24 mouse cellular contexts compared by ENCODE assay signal in genomic region chr9:119080040-119080675, GRCm38 (mm10). TPM values are rescaled to one million over a fixed set of nuclear protein-coding genes. Genes with fewer than 3 reads are reported as not detected.
DNase-seq lines count a peak whose midpoint lies in the region; ATAC-seq and TF ChIP-seq lines count a peak whose summit lies in the region.
"Had no signal": no experiment of that assay in that cellular context is flagged by ENCODE, and none has a peak within 500 bp of the region (broad histone marks: within the 10 kb centered on the region; RNA-seq: fewer than 3 reads in every experiment).

No protein-coding gene starts in this region.

- no peak overlapping the region for H3K27ac ChIP-seq in lung, postnatal 0 days (ENCODE audit: low read length)
- H3K27ac ChIP-seq in intestine, embryonic 14.5 days (ENCODE audit: low read depth), result peak overlapping the region; percentile 33; the same call in 1 of the 2 replicates
- H3K27ac ChIP-seq: embryonic facial prominence, embryonic 12.5 days; forebrain, embryonic 12.5 days; heart, embryonic 10.5 days; hindbrain, embryonic 13.5 days had no signal

- WGBS in lung, postnatal 0 days, result 67% methylated on average over 5 of the region's 5 CpGs
- WGBS in intestine, embryonic 14.5 days, result 66% methylated on average over 5 of the region's 5 CpGs
- WGBS in large intestine, adult 2 months, result 28% methylated on average over 5 of the region's 5 CpGs

- ATAC-seq in lung, postnatal 0 days, result 0 out of 2 replicates have a peak, but pooled peaks have one; percentile 27
- 0 out of 2 replicates have a peak, but pooled peaks have one; percentile 21 for ATAC-seq in intestine, embryonic 14.5 days (replicated peaks; ENCODE audit: low FRiP score, low TSS enrichment, low read depth)
- ATAC-seq: forebrain, postnatal 0 days had no signal

- H3K9ac ChIP-seq in lung, postnatal 0 days (replicated peaks; ENCODE audit: low read depth), result no peak overlapping the region
- no peak overlapping the region for H3K9ac ChIP-seq in intestine, embryonic 14.5 days (ENCODE audit: low read length)
- H3K9ac ChIP-seq: embryonic facial prominence, embryonic 12.5 days; forebrain, embryonic 12.5 days; forebrain, postnatal 0 days; hindbrain, embryonic 13.5 days had no signal

- no peaks in the 10 kb centered on the region for H3K27me3 ChIP-seq in lung, postnatal 0 days (replicated peaks; ENCODE audit: insufficient read depth, low read length)
- no peaks in the 10 kb centered on the region for H3K27me3 ChIP-seq in intestine, embryonic 14.5 days (replicated peaks; ENCODE audit: control insufficient read depth, insufficient read depth, low read length)
- H3K27me3 ChIP-seq: embryonic facial prominence, embryonic 12.5 days; hindbrain, embryonic 13.5 days had no signal

- no peaks in the 10 kb centered on the region for H3K4me1 ChIP-seq in lung, postnatal 0 days (ENCODE audit: insufficient read depth, low read depth, low read length)
- H3K4me1 ChIP-seq in intestine, embryonic 14.5 days (replicated peaks; ENCODE audit: control insufficient read depth, insufficient read depth, low read length), result peaks cover 19% of the 10 kb centered on the region

- no peak for TF ChIP-seq CTCF in lung, postnatal 0 days (IDR thresholded peaks at IDR 0.05)

- H3K4me2 ChIP-seq in lung, postnatal 0 days (replicated peaks; ENCODE audit: low read depth, low read length), result no peak overlapping the region
- no peak overlapping the region for H3K4me2 ChIP-seq in intestine, embryonic 14.5 days (ENCODE audit: low read length)
- H3K4me2 ChIP-seq: embryonic facial prominence, embryonic 12.5 days; forebrain, embryonic 12.5 days; hindbrain, embryonic 13.5 days had no signal

- DNase-seq in lung, postnatal 0 days (ENCODE audit: low spot score), result peak; percentile 36
- DNase-seq in lung, postnatal 10 days, result no peak
- DNase-seq in intestine, embryonic 14.5 days (ENCODE audit: low spot score), result no peak
- peak; percentile 76 for DNase-seq in large intestine, adult 2 months (ENCODE audit: low read depth, low spot score)
- no peak for DNase-seq in liver
- DNase-seq in gastrocnemius, postnatal 4 days (ENCODE audit: low spot score in 2 of 2), result no peak
- no peak for DNase-seq in cerebellum, postnatal 25 days
- no peak for DNase-seq in right cerebral cortex, postnatal 4 days
- DNase-seq: adrenal gland, adult 2 months; adrenal gland, postnatal 36 days; cerebellum, adult 2 months; cerebellum, postnatal 14 days; forebrain, postnatal 0 days; gastrocnemius, postnatal 25 days; heart, adult 11 months; heart, postnatal 10 days; heart, postnatal 4 days; kidney, adult 18-20 months had no signal

- H3K4me3 ChIP-seq in lung, postnatal 0 days (ENCODE audit: low read depth, low read length), result no peak overlapping the region
- no peak overlapping the region for H3K4me3 ChIP-seq in intestine, embryonic 14.5 days (ENCODE audit: low read depth, low read length)
- H3K4me3 ChIP-seq: embryonic facial prominence, embryonic 12.5 days; forebrain, embryonic 12.5 days; heart, embryonic 10.5 days; hindbrain, embryonic 13.5 days had no signal

- H3K36me3 ChIP-seq in lung, postnatal 0 days (ENCODE audit: insufficient read depth, low read length), result no peaks in the 10 kb centered on the region
- H3K36me3 ChIP-seq in intestine, embryonic 14.5 days (ENCODE audit: control insufficient read depth, insufficient read depth, low read length), result peaks cover 10% of the 10 kb centered on the region; the same call in 1 of the 2 replicates
- H3K36me3 ChIP-seq: forebrain, embryonic 12.5 days; G1E had no signal

- H3K9me3 ChIP-seq in lung, postnatal 0 days (ENCODE audit: low read length), result no peaks in the 10 kb centered on the region
- H3K9me3 ChIP-seq in intestine, embryonic 14.5 days (ENCODE audit: control insufficient read depth, low read length), result no peaks in the 10 kb centered on the region
- H3K9me3 ChIP-seq: embryonic facial prominence, embryonic 12.5 days; forebrain, embryonic 12.5 days; heart, embryonic 10.5 days; hindbrain, embryonic 13.5 days had no signal

- no peak for TF ChIP-seq EP300 in lung, postnatal 0 days (IDR thresholded peaks at IDR 0.05)

RNA-seq across cellular contexts. Expression of gene Plcd1, which starts 13.1 kb away (rescaled TPM):
- polyA plus RNA-seq in lung, postnatal 0 days (2015; fragmentation: Nextera tagmentation; extraction: Ambion mirVana), result 9.1 and 10.4 TPM in 2 replicates
- polyA plus RNA-seq in intestine, embryonic 14.5 days (2014; fragmentation: Nextera tagmentation; extraction: Ambion mirVana), result 22.1 and 30.3 TPM in 2 replicates
- polyA plus RNA-seq in large intestine, adult 2 months (2012; rRNA removed), result 48.4 and 50.9 TPM in 2 replicates
- total RNA-seq in gastrocnemius, postnatal 4 days (2021), result 10 to 100 TPM; 16.5 to 17.2 TPM
- total RNA-seq: G1E had no signal
- polyA plus RNA-seq: G1E had no signal

RNA-seq across cellular contexts. Expression of gene Dlec1, which starts 22.1 kb away (rescaled TPM):
- 0.57 and 0.64 TPM in 2 replicates for polyA plus RNA-seq in lung, postnatal 0 days (2015; fragmentation: Nextera tagmentation; extraction: Ambion mirVana)
- 0.37 and 0.67 TPM in 2 replicates for polyA plus RNA-seq in intestine, embryonic 14.5 days (2014; fragmentation: Nextera tagmentation; extraction: Ambion mirVana)
- polyA plus RNA-seq in large intestine, adult 2 months (2012; rRNA removed), result 0.40 and 0.43 TPM in 2 replicates
- under 1 TPM; 0.12 to 0.13 TPM for total RNA-seq in gastrocnemius, postnatal 4 days (2021)
- total RNA-seq: G1E; gastrocnemius, adult 18-20 months had no signal
- polyA plus RNA-seq: G1E had no signal

RNA-seq across cellular contexts. Expression of gene Vill, which starts 27.6 kb away (rescaled TPM):
- 16.6 and 20.0 TPM in 2 replicates for polyA plus RNA-seq in lung, postnatal 0 days (2015; fragmentation: Nextera tagmentation; extraction: Ambion mirVana)
- 26.2 and 27.4 TPM in 2 replicates for polyA plus RNA-seq in intestine, embryonic 14.5 days (2014; fragmentation: Nextera tagmentation; extraction: Ambion mirVana)
- polyA plus RNA-seq in large intestine, adult 2 months (2012; rRNA removed), result 6.0 and 6.1 TPM in 2 replicates
- 1 to 10 TPM in 1 of 2 experiments, under 1 TPM in 1; 0.86 to 1.7 TPM for total RNA-seq in gastrocnemius, postnatal 4 days (2021)
- total RNA-seq: G1E had no signal
- polyA plus RNA-seq: G1E had no signal

Comparison
In these comparisons a context has a peak if more than half of its experiments do, and no peak if none do; other contexts are left out.
1. DNase-seq: peak in lung, postnatal 0 days (single experiment) and large intestine, adult 2 months (single experiment); none in lung, postnatal 10 days (single experiment), intestine, embryonic 14.5 days (single experiment), liver (single experiment), gastrocnemius, postnatal 4 days (0 of 2), cerebellum, postnatal 25 days (0 of 2) and right cerebral cortex, postnatal 4 days (single experiment).